Mouse (Mus musculus) spleen, postnatal 14 days (tissue): Measurements from ENCODE around the gene BC030500.

ENCODE experiments used
- DNase-seq, 2 experiments: peaks; one replicate each; pipeline ENCODE4 v3.0.0; 2021 to 2022; ENCODE audit warnings: low spot score in 2 of 2

BC030500 gene

GRCm38 (mm10) chr8:58911677-58912076, at the start of gene BC030500:
BC030500 (plus strand) TSS chr8:58911755.
- no peak for DNase-seq

GRCm38 (mm10) chr8:58886405-58886804, 25.1 kb upstream of the BC030500 start:
- no peak for DNase-seq

GRCm38 (mm10) chr8:58890591-58890990, 21.0 kb upstream of the BC030500 start:
- no peak for DNase-seq

- no peak for DNase-seq
Observed at GRCm38 (mm10) chr8:58895960-58896359, 15.6 kb upstream of the BC030500 start.

GRCm38 (mm10) chr8:58904465-58904864, 7.1 kb upstream of the BC030500 start:
- no peak for DNase-seq

GRCm38 (mm10) chr8:58912196-58912839, 763 bp downstream of the BC030500 start, which contains the start of gene Galntl6:
Galntl6 (minus strand) TSS chr8:58912640.
- DNase-seq: no peak

GRCm38 (mm10) chr8:58912840-58913639, 1.5 kb downstream of the BC030500 start:
- DNase-seq: no peak

- no peak for DNase-seq
Observed at GRCm38 (mm10) chr8:58913640-58913968, 2.0 kb downstream of the BC030500 start.

GRCm38 (mm10) chr8:58915142-58915541, 3.6 kb downstream of the BC030500 start:
- no peak for DNase-seq

GRCm38 (mm10) chr8:58931066-58931465, 19.5 kb downstream of the BC030500 start:
- DNase-seq: no peak

- no peak for DNase-seq
Observed at GRCm38 (mm10) chr8:58943773-58944172, 32.2 kb downstream of the BC030500 start.

GRCm38 (mm10) chr8:58957195-58957739, 45.7 kb downstream of the BC030500 start:
- no peak for DNase-seq
